Mouse (Mus musculus) bone marrow, adult 2 months (tissue): ENCODE measurements around the gene Cdk8. TPM values are rescaled to one million over a fixed set of nuclear protein-coding genes. Genes with fewer than 3 reads are reported as not detected.
A peak's percentile ranks its signal among the peaks of the same experiment; 100 is the strongest.

Source experiments
- H3K27ac ChIP-seq: fragments of 200-500 bp; 2 replicates; pipeline ENCODE4 v1.5.1; 2012; ENCODE audit warnings: low read depth, mild to moderate bottlenecking, control low read depth, inconsistent platforms, low read length; ENCODE audit not compliant: control insufficient read depth, poor library complexity, insufficient read depth
- H3K4me1 ChIP-seq: fragments of 200-500 bp; 2 replicates; pipeline ENCODE4 v1.6.1; 2011; ENCODE audit warnings: low read length; ENCODE audit not compliant: control insufficient read depth, insufficient read depth
- H3K4me3 ChIP-seq: fragments of 200-500 bp; replicated peaks from 2 replicates; pipeline ENCODE3; 2011; ENCODE audit warnings: mild to moderate bottlenecking, low read depth, low read length, control low read depth; ENCODE audit not compliant: control insufficient read depth
- CTCF ChIP-seq: fragments of 200-500 bp; IDR thresholded peaks from 2 replicates; pipeline ENCODE4 v1.5.1; 2011; ENCODE audit warnings: low read length, control low read depth; ENCODE audit not compliant: control insufficient read depth, insufficient read depth
- POLR2A ChIP-seq: fragments of 200-500 bp; IDR thresholded peaks from 2 replicates; pipeline ENCODE4 v1.6.1; 2011; ENCODE audit warnings: low read depth, mild to moderate bottlenecking, control low read depth, low read length, borderline replicate concordance; ENCODE audit not compliant: control insufficient read depth
- WGBS: fragments of 180-500 bp; shearing (Covaris S2); methylation state at CpG from one replicate; pipeline ENCODE4 v1.1.7; 2018; 5-methylcytosine and 5-hydroxymethylcytosine counted together
- polyA plus RNA-seq: library from polyadenylated mRNA; stranded (reverse); fragments of >200 nt; gene quantifications from 2 replicates; pipeline ENCODE4 v1.2.4, GENCODE M21; 2011; ENCODE audit warnings: low replicate concordance; ENCODE audit not compliant: missing spikeins, insufficient read depth, insufficient read length

Gene Cdk8
- polyA plus RNA-seq, 1 experiment, result 28.8 TPM

GRCm38 (mm10) chr5:146240771-146241170 is 9.7 kb downstream of the Cdk8 start:
- Histone ChIP-seq H3K4me3 (no peak overlapping the region), H3K4me1 (peaks cover 3% of the 10 kb centered on the region), H3K27ac (no peak overlapping the region)
- WGBS, result 87% methylated on average over 2 of the region's 2 CpGs
- TF ChIP-seq CTCF (no peak), POLR2A (no peak)

- H3K4me1 ChIP-seq, result peaks cover 5% of the 10 kb centered on the region
- TF ChIP-seq CTCF, result no peak
- no peak for TF ChIP-seq POLR2A
- H3K4me3 ChIP-seq, result no peak overlapping the region
- no peak overlapping the region for H3K27ac ChIP-seq
- 87% methylated on average over 3 of the region's 3 CpGs for WGBS
Observed at GRCm38 (mm10) chr5:146241202-146241601, 10.2 kb downstream of the Cdk8 start.

GRCm38 (mm10) chr5:146245193-146245592 is 14.2 kb downstream of the Cdk8 start:
- H3K4me3 ChIP-seq, result no peak overlapping the region
- H3K4me1 ChIP-seq, result peaks cover 9% of the 10 kb centered on the region
- 56% methylated on average over 4 of the region's 4 CpGs for whole genome bisulfite sequencing
- no peak for TF ChIP-seq CTCF
- TF ChIP-seq POLR2A, result no peak
- H3K27ac ChIP-seq, result no peak overlapping the region

GRCm38 (mm10) chr5:146245646-146246370 is 14.8 kb downstream of the Cdk8 start:
- Histone ChIP-seq H3K4me3 (no peak overlapping the region), H3K27ac (no peak overlapping the region), H3K4me1 (peaks cover 9% of the 10 kb centered on the region)
- TF ChIP-seq POLR2A (no peak), CTCF (no peak)
- WGBS, result 72% methylated on average over 7 of the region's 7 CpGs

- no peak overlapping the region for H3K27ac ChIP-seq
- TF ChIP-seq CTCF, result no peak
- peaks cover 9% of the 10 kb centered on the region for H3K4me1 ChIP-seq
- WGBS, result 84% methylated on average over 1 of the region's 1 CpGs
- H3K4me3 ChIP-seq, result no peak overlapping the region
Observed at GRCm38 (mm10) chr5:146246386-146246785, 15.4 kb downstream of the Cdk8 start.

GRCm38 (mm10) chr5:146247709-146248108 is 16.7 kb downstream of the Cdk8 start:
- H3K27ac ChIP-seq, result no peak overlapping the region
- H3K4me3 ChIP-seq, result no peak overlapping the region
- WGBS, result 37% methylated on average over 5 of the region's 5 CpGs
- peaks cover 9% of the 10 kb centered on the region for H3K4me1 ChIP-seq
- TF ChIP-seq POLR2A (no peak), CTCF (no peak)

- Histone ChIP-seq H3K4me1 (peaks cover 9% of the 10 kb centered on the region), H3K4me3 (peak overlapping the region; percentile 36), H3K27ac (peak overlapping the region; percentile 67)
- 56% methylated on average over 10 of the region's 10 CpGs for WGBS
- TF ChIP-seq CTCF (no peak), POLR2A (no peak)
Observed at GRCm38 (mm10) chr5:146248746-146249145, 17.7 kb downstream of the Cdk8 start.

GRCm38 (mm10) chr5:146250369-146251075 is 19.5 kb downstream of the Cdk8 start:
- no peak for TF ChIP-seq POLR2A
- Histone ChIP-seq H3K27ac (peak overlapping the region; percentile 72), H3K4me1 (peaks cover 6% of the 10 kb centered on the region), H3K4me3 (no peak overlapping the region)
- 75% methylated on average over 12 of the region's 12 CpGs for WGBS
